Mouse (Mus musculus) testis, adult 2 months (tissue): ENCODE measurements around the gene Mindy4. TPM values are rescaled to one million over a fixed set of nuclear protein-coding genes. Genes with fewer than 3 reads are reported as not detected.

Experiments used
- H3K27ac ChIP-seq: fragments of 200-500 bp; 2 replicates; pipeline ENCODE4 v1.5.1; 2012; ENCODE audit warnings: low read depth, low read length; ENCODE audit not compliant: control insufficient read depth, insufficient read depth
- H3K27me3 ChIP-seq: fragments of 200-500 bp; 2 replicates; pipeline ENCODE4 v1.6.1; 2012; ENCODE audit warnings: mild to moderate bottlenecking, low read length, moderate library complexity; ENCODE audit not compliant: control insufficient read depth, insufficient read depth
- H3K36me3 ChIP-seq: fragments of 200-500 bp; 2 replicates; pipeline ENCODE4 v1.6.1; 2012; ENCODE audit warnings: mild to moderate bottlenecking, low read length; ENCODE audit not compliant: control insufficient read depth, insufficient read depth
- H3K4me1 ChIP-seq: fragments of 200-500 bp; 2 replicates; pipeline ENCODE4 v1.6.1; 2012; ENCODE audit warnings: low read length; ENCODE audit not compliant: control insufficient read depth, insufficient read depth
- H3K4me3 ChIP-seq: fragments of 200-500 bp; 2 replicates; pipeline ENCODE4 v1.5.1; 2012; ENCODE audit warnings: low read depth, mild to moderate bottlenecking, low read length, moderate library complexity, mixed read lengths; ENCODE audit not compliant: control insufficient read depth
- CTCF ChIP-seq: fragments of 200-500 bp; IDR thresholded peaks from 2 replicates; pipeline ENCODE4 v1.5.1; 2012; ENCODE audit warnings: low read depth, mild to moderate bottlenecking, inconsistent platforms, low read length, moderate library complexity; ENCODE audit not compliant: control insufficient read depth, insufficient read depth, insufficient replicate concordance
- POLR2A ChIP-seq: fragments of 200-500 bp; IDR thresholded peaks from 2 replicates; pipeline ENCODE4 v1.6.1; 2012; ENCODE audit warnings: low read depth, mild to moderate bottlenecking, inconsistent platforms, low read length, moderate library complexity; ENCODE audit not compliant: control insufficient read depth
- polyA plus RNA-seq: library from polyadenylated mRNA; depleted of rRNA; stranded (reverse); fragments of >200 nt; gene quantifications from 2 replicates; pipeline ENCODE4 v1.2.3, GENCODE M21; 2012

Mindy4 gene
- polyA plus RNA-seq, 1 experiment, result 61.8 TPM

DNA sequence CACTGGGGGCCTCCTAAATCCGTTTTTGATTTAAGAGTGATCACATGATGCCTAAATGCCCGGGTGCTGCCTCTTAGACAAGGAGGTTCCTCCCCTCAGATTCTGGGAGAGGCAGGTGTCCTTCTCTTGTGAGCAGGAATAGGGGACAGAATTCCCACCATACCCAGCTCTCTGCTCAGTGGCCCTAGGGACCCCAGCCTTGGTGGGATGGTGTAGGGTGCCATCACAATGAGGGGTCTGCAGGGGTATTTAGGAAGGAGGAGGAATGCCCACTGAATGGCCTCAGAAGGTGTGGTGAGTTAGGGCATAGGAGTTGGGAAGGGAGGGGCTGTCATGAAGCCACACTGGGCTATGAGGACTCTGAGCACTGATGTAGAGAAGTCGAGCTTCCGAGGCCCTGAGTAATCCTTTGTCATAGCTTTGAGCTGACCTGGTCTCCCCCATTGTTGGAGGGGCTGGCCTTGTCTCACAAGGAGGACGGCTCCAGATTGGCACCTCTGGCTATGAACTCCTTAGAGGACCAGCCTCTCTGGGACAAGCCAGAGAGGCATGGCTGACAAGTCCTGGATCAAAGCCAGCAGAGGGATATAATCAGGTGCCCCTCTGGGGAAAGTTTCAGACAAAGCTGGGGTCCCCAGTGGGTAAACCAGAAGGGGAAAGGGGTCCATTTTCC, 129.1 kb downstream of the Mindy4 start:
- peaks cover 2% of the 10 kb centered on the region for H3K4me1 ChIP-seq
- no peaks in the 10 kb centered on the region for H3K36me3 ChIP-seq
- TF ChIP-seq CTCF (no peak), POLR2A (no peak)
- H3K27me3 ChIP-seq, result no peaks in the 10 kb centered on the region
- H3K27ac ChIP-seq, result no peak overlapping the region
- H3K4me3 ChIP-seq, result no peak overlapping the region

DNA sequence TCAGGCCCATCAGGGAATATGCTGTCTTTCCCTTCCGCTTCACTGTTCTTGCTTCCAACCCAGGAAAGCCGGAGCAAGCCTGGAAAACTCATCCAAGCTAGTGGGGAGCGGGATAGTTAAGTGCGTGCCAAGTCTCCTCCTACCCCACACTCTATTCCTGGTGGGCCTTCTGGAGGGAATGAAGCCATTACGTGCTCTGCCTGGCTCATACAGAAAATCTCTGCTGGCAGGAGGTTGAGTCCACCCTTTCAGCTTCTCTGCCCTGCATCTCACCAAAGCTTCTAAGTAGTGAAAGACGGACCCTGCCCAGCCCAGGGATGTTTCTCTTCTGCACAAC, 129.6 kb downstream of the Mindy4 start:
- H3K27ac ChIP-seq, result no peak overlapping the region
- no peak for TF ChIP-seq CTCF
- no peak for TF ChIP-seq POLR2A
- no peaks in the 10 kb centered on the region for H3K27me3 ChIP-seq
- H3K4me3 ChIP-seq, result no peak overlapping the region
- no peaks in the 10 kb centered on the region for H3K4me1 ChIP-seq
- H3K36me3 ChIP-seq, result no peaks in the 10 kb centered on the region

GRCm38 (mm10) chr6:55335989-55336514, 132.9 kb downstream of the Mindy4 start, which contains the start of gene Aqp1:
Aqp1 (plus strand) TSS chr6:55336432.
- no peaks in the 10 kb centered on the region for H3K4me1 ChIP-seq
- H3K27me3 ChIP-seq, result no peaks in the 10 kb centered on the region
- TF ChIP-seq POLR2A (no peak), CTCF (no peak)
- H3K4me3 ChIP-seq, result no peak within 1 kb of the TSS
- H3K27ac ChIP-seq, result no peak within 1 kb of the TSS
- no peaks in the 10 kb centered on the region for H3K36me3 ChIP-seq

- H3K27me3 ChIP-seq, result no peaks in the 10 kb centered on the region
- no peak overlapping the region for H3K4me3 ChIP-seq
- TF ChIP-seq POLR2A, result no peak
- TF ChIP-seq CTCF, result no peak
- no peaks in the 10 kb centered on the region for H3K36me3 ChIP-seq
- H3K27ac ChIP-seq, result no peak overlapping the region
- H3K4me1 ChIP-seq, result no peaks in the 10 kb centered on the region
These were observed 134.1 kb downstream of the Mindy4 start for GRCm38 (mm10) chr6:55337242-55337641.

GRCm38 (mm10) chr6:55338077-55338476, 134.9 kb downstream of the Mindy4 start:
- H3K4me1 ChIP-seq, result no peaks in the 10 kb centered on the region
- no peak overlapping the region for H3K27ac ChIP-seq
- H3K4me3 ChIP-seq, result no peak overlapping the region
- H3K36me3 ChIP-seq, result no peaks in the 10 kb centered on the region
- H3K27me3 ChIP-seq, result no peaks in the 10 kb centered on the region
- TF ChIP-seq POLR2A (no peak), CTCF (no peak)

GRCm38 (mm10) chr6:55338934-55339825, 136.0 kb downstream of the Mindy4 start:
- no peaks in the 10 kb centered on the region for H3K36me3 ChIP-seq
- no peak overlapping the region for H3K4me3 ChIP-seq
- TF ChIP-seq POLR2A (no peak), CTCF (no peak)
- no peaks in the 10 kb centered on the region for H3K27me3 ChIP-seq
- H3K27ac ChIP-seq, result no peak overlapping the region
- H3K4me1 ChIP-seq, result no peaks in the 10 kb centered on the region

GRCm38 (mm10) chr6:55341688-55342087, 138.5 kb downstream of the Mindy4 start:
- Histone ChIP-seq H3K27ac (no peak overlapping the region), H3K27me3 (no peaks in the 10 kb centered on the region), H3K4me3 (no peak overlapping the region), H3K4me1 (no peaks in the 10 kb centered on the region), H3K36me3 (no peaks in the 10 kb centered on the region)
- no peak for TF ChIP-seq POLR2A
- TF ChIP-seq CTCF, result no peak
